Mouse (Mus musculus): Measurements from ENCODE around the gene Pdik1l. TPM values are rescaled to one million over a fixed set of nuclear protein-coding genes. Genes with fewer than 3 reads are reported as not detected.

Pdik1l gene
- polyA plus RNA-seq, 1 experiment from 2014 or later: 17.9 TPM

- H3K4me2 ChIP-seq (replicated peaks): no peak overlapping the region
- peaks cover 40% of the 10 kb centered on the region for H3K4me1 ChIP-seq (replicated peaks)
- H3K27me3 ChIP-seq (replicated peaks): peaks cover 31% of the 10 kb centered on the region
- no peak overlapping the region for H3K4me3 ChIP-seq (replicated peaks)
- no peak for ATAC-seq
- 25% methylated on average over 4 of the region's 4 CpGs for WGBS
- no peak overlapping the region for H3K27ac ChIP-seq
- no peaks in the 10 kb centered on the region for H3K9me3 ChIP-seq
- H3K9ac ChIP-seq: no peak overlapping the region
- no peaks in the 10 kb centered on the region for H3K36me3 ChIP-seq
Observed at GRCm38 (mm10) chr4:134255854-134256253, 31.8 kb downstream of the Pdik1l start.

GRCm38 (mm10) chr4:134254835-134255234, 32.9 kb downstream of the Pdik1l start:
- Histone ChIP-seq H3K4me1 (replicated peaks) (peaks cover 50% of the 10 kb centered on the region), H3K27me3 (replicated peaks) (peaks cover 40% of the 10 kb centered on the region), H3K36me3 (no peaks in the 10 kb centered on the region), H3K4me3 (replicated peaks) (no peak overlapping the region), H3K27ac (no peak overlapping the region), H3K9ac (no peak overlapping the region), H3K4me2 (replicated peaks) (no peak overlapping the region), H3K9me3 (no peaks in the 10 kb centered on the region)
- ATAC-seq: no peak
- WGBS: 48% methylated on average over 3 of the region's 3 CpGs

- H3K27ac ChIP-seq: no peak within 1 kb of the TSS
- peaks cover 54% of the 10 kb centered on the region for H3K4me1 ChIP-seq (replicated peaks)
- peaks cover 46% of the 10 kb centered on the region for H3K27me3 ChIP-seq (replicated peaks)
Observed at GRCm38 (mm10) chr4:134253722-134254324, 33.9 kb downstream of the Pdik1l start, which contains the start of gene Grrp1. Grrp1 (minus strand) TSS chr4:134254106.

GRCm38 (mm10) chr4:134252911-134253721, 34.6 kb downstream of the Pdik1l start:
- Histone ChIP-seq H3K4me3 (replicated peaks) (peak overlapping the region; percentile 50), H3K4me2 (replicated peaks) (peak overlapping the region; percentile 98), H3K4me1 (replicated peaks) (peaks cover 54% of the 10 kb centered on the region), H3K9me3 (no peaks in the 10 kb centered on the region), H3K36me3 (no peaks in the 10 kb centered on the region), H3K27ac (no peak overlapping the region), H3K9ac (peak overlapping the region; percentile 21; the same call in 1 of the 2 replicates), H3K27me3 (replicated peaks) (peaks cover 52% of the 10 kb centered on the region)
- WGBS: 21% methylated on average over 15 of the region's 15 CpGs
- no peak for ATAC-seq

More at GRCm38 (mm10) chr4:134253722-134254324, 33.9 kb downstream of the Pdik1l start, which contains the start of gene Grrp1:
- H3K4me3 ChIP-seq (replicated peaks): peak within 1 kb of the TSS; percentile 50
- no peaks in the 10 kb centered on the region for H3K9me3 ChIP-seq
- H3K4me2 ChIP-seq (replicated peaks): peak within 1 kb of the TSS; percentile 98
- ATAC-seq: no peak
- WGBS: 3% methylated on average over 13 of the region's 13 CpGs
- peak within 1 kb of the TSS; percentile 21; the same call in 1 of the 2 replicates for H3K9ac ChIP-seq
- H3K36me3 ChIP-seq: no peaks in the 10 kb centered on the region

GRCm38 (mm10) chr4:134252131-134252910, 35.4 kb downstream of the Pdik1l start:
- Histone ChIP-seq H3K27me3 (replicated peaks) (peaks cover 59% of the 10 kb centered on the region), H3K9me3 (no peaks in the 10 kb centered on the region), H3K27ac (no peak overlapping the region), H3K36me3 (no peaks in the 10 kb centered on the region), H3K4me2 (replicated peaks) (peak overlapping the region; percentile 98), H3K4me1 (replicated peaks) (peaks cover 51% of the 10 kb centered on the region), H3K4me3 (replicated peaks) (peak overlapping the region; percentile 50), H3K9ac (peak overlapping the region; percentile 34)
- WGBS: 16% methylated on average over 22 of the region's 22 CpGs
- no peak for ATAC-seq

GRCm38 (mm10) chr4:134251241-134252130, 36.2 kb downstream of the Pdik1l start:
- no peak overlapping the region for H3K27ac ChIP-seq
- WGBS: 2% methylated on average over 91 of the region's 91 CpGs

GRCm38 (mm10) chr4:134250930-134251240, 36.8 kb downstream of the Pdik1l start:
- peak overlapping the region; percentile 34 for H3K9ac ChIP-seq
- peak overlapping the region; percentile 50 for H3K4me3 ChIP-seq (replicated peaks)
- ATAC-seq: no peak
- no peaks in the 10 kb centered on the region for H3K36me3 ChIP-seq
- H3K27ac ChIP-seq: no peak overlapping the region
- H3K27me3 ChIP-seq (replicated peaks): peaks cover 59% of the 10 kb centered on the region
- H3K4me1 ChIP-seq (replicated peaks): peaks cover 48% of the 10 kb centered on the region
- H3K9me3 ChIP-seq: no peaks in the 10 kb centered on the region
- 22% methylated on average over 10 of the region's 10 CpGs for WGBS
- H3K4me2 ChIP-seq (replicated peaks): peak overlapping the region; percentile 98

More at GRCm38 (mm10) chr4:134251241-134252130, 36.2 kb downstream of the Pdik1l start:
- no peaks in the 10 kb centered on the region for H3K36me3 ChIP-seq
- H3K4me2 ChIP-seq (replicated peaks): peak overlapping the region; percentile 98
- H3K4me1 ChIP-seq (replicated peaks): peaks cover 48% of the 10 kb centered on the region
- ATAC-seq: 0 out of 2 replicates have a peak, but pooled peaks have one; percentile 18
- H3K4me3 ChIP-seq (replicated peaks): peak overlapping the region; percentile 50
- H3K27me3 ChIP-seq (replicated peaks): peaks cover 59% of the 10 kb centered on the region
- H3K9me3 ChIP-seq: no peaks in the 10 kb centered on the region
- peak overlapping the region; percentile 34 for H3K9ac ChIP-seq

- no peaks in the 10 kb centered on the region for H3K9me3 ChIP-seq
- 25% methylated on average over 27 of the region's 27 CpGs for WGBS
- H3K27me3 ChIP-seq (replicated peaks): peaks cover 59% of the 10 kb centered on the region
- H3K36me3 ChIP-seq: no peaks in the 10 kb centered on the region
- ATAC-seq: no peak
- no peak overlapping the region for H3K27ac ChIP-seq
- peak overlapping the region; percentile 40; the same call in 1 of the 2 replicates for H3K9ac ChIP-seq
- peak overlapping the region; percentile 98 for H3K4me2 ChIP-seq (replicated peaks)
- H3K4me3 ChIP-seq (replicated peaks): peak overlapping the region; percentile 50
- H3K4me1 ChIP-seq (replicated peaks): peaks cover 45% of the 10 kb centered on the region
Observed at GRCm38 (mm10) chr4:134250116-134250929, 37.4 kb downstream of the Pdik1l start.

- H3K4me2 ChIP-seq (replicated peaks): peak overlapping the region; percentile 98
- no peak overlapping the region for H3K27ac ChIP-seq
- no peaks in the 10 kb centered on the region for H3K9me3 ChIP-seq
- WGBS: 1% methylated on average over 30 of the region's 30 CpGs
- peaks cover 43% of the 10 kb centered on the region for H3K4me1 ChIP-seq (replicated peaks)
- peak overlapping the region; percentile 36 for H3K4me3 ChIP-seq (replicated peaks)
- ATAC-seq: peak; percentile 55; the same call in 1 of the 2 replicates
- H3K9ac ChIP-seq: peak overlapping the region; percentile 40; the same call in 1 of the 2 replicates
- peaks cover 59% of the 10 kb centered on the region for H3K27me3 ChIP-seq (replicated peaks)
- no peaks in the 10 kb centered on the region for H3K36me3 ChIP-seq
Observed at GRCm38 (mm10) chr4:134249651-134250050, 38.0 kb downstream of the Pdik1l start.

GRCm38 (mm10) chr4:134246719-134247258, 40.9 kb downstream of the Pdik1l start, which contains the start of gene Gm30191:
Gm30191 (plus strand) TSS chr4:134246935.
- WGBS: 73% methylated on average over 7 of the region's 7 CpGs
- peak within 1 kb of the TSS; percentile 78; the same call in 1 of the 2 replicates for H3K9ac ChIP-seq
- no peaks in the 10 kb centered on the region for H3K9me3 ChIP-seq
- peaks cover 37% of the 10 kb centered on the region for H3K27me3 ChIP-seq (replicated peaks)
- peaks cover 37% of the 10 kb centered on the region for H3K4me1 ChIP-seq (replicated peaks)
- peak within 1 kb of the TSS; percentile 84 for H3K4me2 ChIP-seq (replicated peaks)
- H3K4me3 ChIP-seq (replicated peaks): peak within 1 kb of the TSS; percentile 74
- no peak within 1 kb of the TSS for H3K27ac ChIP-seq
- ATAC-seq: no peak
- no peaks in the 10 kb centered on the region for H3K36me3 ChIP-seq

All from intestine, embryonic 15.5 days (tissue).